Mouse (Mus musculus) liver, embryonic 14 days (tissue): ENCODE measurements around the gene Igf2bp2. TPM values are rescaled to one million over a fixed set of nuclear protein-coding genes. Genes with fewer than 3 reads are reported as not detected.

Experiments
- polyA plus RNA-seq: library from polyadenylated mRNA; depleted of rRNA; stranded (reverse); fragments of >200 nt; gene quantifications from 2 replicates; pipeline ENCODE4 v1.2.3, GENCODE M21; 2012; rRNA removed

Gene Igf2bp2
- 3.7 and 3.9 TPM in 2 replicates for polyA plus RNA-seq

GRCm38 (mm10) chr16:22162512-22163455 lies at the start of gene Igf2bp2:
Gene Igf2bp2 (minus strand): TSS chr16:22163299.

GRCm38 (mm10) chr16:22009099-22009584 lies 154.0 kb downstream of the Igf2bp2 start, which contains the start of gene Senp2:
Gene Senp2 (plus strand): TSS chr16:22009484.

Other genes with a start within 250 kb of the Igf2bp2 start
- 11.0 and 12.0 TPM in 2 replicates for gene Tmem41a, start 215.7 kb downstream of the Igf2bp2 start, polyA plus RNA-seq
- 0.43 and 0.69 TPM in 2 replicates for gene Liph, start 167.6 kb downstream of the Igf2bp2 start, polyA plus RNA-seq
- gene Senp2, start 153.8 kb downstream of the Igf2bp2 start, polyA plus RNA-seq: 19.9 and 23.2 TPM in 2 replicates
- gene Tra2b, start 102.7 kb upstream of the Igf2bp2 start, polyA plus RNA-seq: 74.9 and 81.3 TPM in 2 replicates